Mouse (Mus musculus) liver, embryonic 14.5 days (tissue): ENCODE results near the gene Eml2. TPM values are rescaled to one million over a fixed set of nuclear protein-coding genes. Genes with fewer than 3 reads are reported as not detected.
"Not testable (repeated sequence)": the region's sequence is repeated elsewhere in the genome, so short reads cannot be mapped to it uniquely, and the experiment has no call there.

Source experiments
- ATAC-seq: fragments of 200-750 bp; cut with Nextera tagmentation; 2 replicates; pipeline ENCODE4 v1.8.0; 2017; ENCODE audit warnings: moderate number of reproducible peaks, mild to moderate bottlenecking, moderate library complexity; ENCODE audit not compliant: insufficient read depth
- DNase-seq, 3 experiments: peaks; one replicate each; pipeline ENCODE4 v3.0.0-alpha.2; 2012 to 2013; ENCODE audit warnings: low read depth in 3 of 3, low spot score in 3 of 3
- H3K27ac ChIP-seq: fragments of 300-500 bp; sonication (generic); 2 replicates; pipeline ENCODE4 v1.5.1; 2014; ENCODE audit warnings: moderate library complexity, mild to moderate bottlenecking, control low read depth, inconsistent platforms
- H3K27me3 ChIP-seq: fragments of 300-500 bp; sonication (generic); 2 replicates; pipeline ENCODE4 v1.6.1; 2014; ENCODE audit warnings: mild to moderate bottlenecking, low read length, moderate library complexity; ENCODE audit not compliant: control insufficient read depth, insufficient read depth
- H3K36me3 ChIP-seq: fragments of 300-500 bp; sonication (generic); replicated peaks from 2 replicates; pipeline ENCODE4 v1.6.1; 2014; ENCODE audit warnings: low read depth; ENCODE audit not compliant: control insufficient read depth, insufficient read depth
- H3K4me1 ChIP-seq, 2 experiments: fragments of 200-500 bp in 1 of 2; fragments of 300-500 bp in 1 of 2; sonication (generic) in 1 of 2; replicated peaks; 2 replicates each; pipeline ENCODE4 v1.6.1; 2012 to 2014; ENCODE audit warnings: antibody characterized with exemption in 1 of 2, inconsistent platforms in 1 of 2, low read length in 1 of 2; ENCODE audit not compliant: control insufficient read depth in 2 of 2, insufficient read depth in 2 of 2
- H3K4me2 ChIP-seq: fragments of 300-500 bp; sonication (generic); 2 replicates; pipeline ENCODE4 v1.6.1; 2014; ENCODE audit warnings: low read depth, mild to moderate bottlenecking, control low read depth, moderate library complexity
- H3K4me3 ChIP-seq, 2 experiments: fragments of 200-500 bp in 1 of 2; fragments of 300-500 bp in 1 of 2; sonication (generic) in 1 of 2; 2 replicates each; pipeline ENCODE4 v1.5.1; 2012 to 2014; ENCODE audit warnings: low read depth in 2 of 2, low read length in 2 of 2, mild to moderate bottlenecking in 2 of 2, control low read depth in 1 of 2, inconsistent platforms in 1 of 2, moderate library complexity in 1 of 2; ENCODE audit not compliant: insufficient read depth in 1 of 2
- H3K9ac ChIP-seq: fragments of 300-500 bp; sonication (generic); replicated peaks from 2 replicates; pipeline ENCODE4 v1.6.1; 2014; ENCODE audit warnings: mild to moderate bottlenecking, control low read depth, moderate library complexity
- H3K9me3 ChIP-seq: fragments of 300-500 bp; sonication (generic); 2 replicates; pipeline ENCODE4 v1.6.1; 2016; ENCODE audit warnings: low read length, mixed read lengths; ENCODE audit not compliant: control insufficient read depth
- CTCF ChIP-seq: IDR thresholded peaks from 2 replicates; pipeline ENCODE4 v1.5.1; 2016; ENCODE audit warnings: antibody characterized with exemption, low read depth, control low read depth
- EP300 ChIP-seq: IDR thresholded peaks from 2 replicates; pipeline ENCODE4 v1.6.1; 2016; ENCODE audit warnings: antibody characterized with exemption, low read depth
- WGBS: fragments of 180-500 bp; shearing (Covaris S2); extraction: QIAGEN DNeasy Blood & Tissue Kit; methylation state at CpG from one replicate; pipeline ENCODE4 v1.1.7; 2014; ENCODE audit not compliant: insufficient replicate concordance; 5-methylcytosine and 5-hydroxymethylcytosine counted together
- polyA plus RNA-seq, 2 experiments: library from polyadenylated mRNA; depleted of rRNA in 1 of 2; stranded (reverse) in 1 of 2; unstranded in 1 of 2; fragments of >200 nt; fragmentation: Nextera tagmentation in 1 of 2; extraction: Ambion mirVana in 1 of 2; gene quantifications; 2 replicates each; pipeline versions ENCODE4 v1.2.1 to v1.2.3; 2012 to 2014

The Eml2 gene
- polyA plus RNA-seq, 2 experiments: 0.98 to 7.3 TPM

DNA sequence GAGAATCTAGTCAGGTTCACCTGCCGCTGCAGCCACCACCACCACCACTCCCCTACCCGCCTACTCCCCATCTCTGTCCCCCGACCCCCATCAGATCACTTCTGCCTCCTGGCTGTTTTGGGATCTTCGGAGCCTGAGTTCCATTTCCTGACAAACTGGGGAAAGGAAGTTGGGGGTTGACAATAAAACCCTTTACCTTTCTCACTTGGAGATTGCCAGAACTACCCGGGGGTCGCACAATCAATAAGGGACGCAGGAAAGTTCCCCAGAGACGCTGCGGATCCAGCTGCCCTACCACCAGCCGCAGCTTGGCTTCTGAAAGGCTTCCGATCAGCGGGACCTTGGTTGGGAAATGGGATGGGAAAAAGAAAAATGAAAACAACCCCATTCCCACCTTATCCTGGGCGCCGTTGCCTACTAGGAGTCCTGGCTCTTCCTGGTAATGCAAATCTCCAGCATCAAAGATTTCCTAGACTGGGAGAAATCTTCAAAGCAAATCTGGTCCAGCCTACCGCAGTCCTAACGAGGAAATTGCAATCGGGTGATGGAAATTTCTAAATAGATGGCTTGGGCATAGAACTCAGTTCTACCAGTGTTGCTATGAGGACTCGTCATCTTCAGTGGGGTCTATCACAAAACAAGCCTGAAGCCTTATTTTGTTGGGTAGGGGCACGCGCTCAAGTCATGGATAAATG, 27.9 kb upstream of the Eml2 start:
- Histone ChIP-seq H3K9me3 (no peaks in the 10 kb centered on the region), H3K4me1 (peaks cover 14 to 16% of the 10 kb centered on the region in 2 experiments), H3K27ac (peak overlapping the region; percentile 64), H3K27me3 (no peaks in the 10 kb centered on the region), H3K4me3 (peak overlapping the region; percentile 62 to 77), H3K36me3 (peaks cover 11% of the 10 kb centered on the region), H3K4me2 (peak overlapping the region; percentile 97), H3K9ac (peak overlapping the region; percentile 75)
- WGBS: 8% methylated on average over 20 of the region's 20 CpGs
- TF ChIP-seq CTCF (no peak), EP300 (no peak)
- DNase-seq (no peak), ATAC-seq (no peak)

- TF ChIP-seq CTCF (no peak), EP300 (0 out of 2 replicates have a peak, but pooled peaks have one; percentile 24)
- ATAC-seq (peak; percentile 96), DNase-seq (peak; percentile 99)
- Histone ChIP-seq H3K4me3 (peak within 1 kb of the TSS; percentile 77 to 84), H3K4me1 (peaks cover 14 to 16% of the 10 kb centered on the region in 2 experiments), H3K27me3 (no peaks in the 10 kb centered on the region), H3K27ac (peak within 1 kb of the TSS; percentile 64), H3K36me3 (peaks cover 16% of the 10 kb centered on the region), H3K9me3 (no peaks in the 10 kb centered on the region), H3K9ac (peak within 1 kb of the TSS; percentile 81), H3K4me2 (peak within 1 kb of the TSS; percentile 97)
- WGBS: under 1% methylated on average over 43 of the region's 43 CpGs
Measured at GRCm38 (mm10) chr7:19148875-19149541, 27.2 kb upstream of the Eml2 start, which contains the start of gene Qpctl. TSS of gene Qpctl (minus strand) at chr7:19149291.

GRCm38 (mm10) chr7:19149626-19150025, 26.6 kb upstream of the Eml2 start, which contains the start of gene Snrpd2:
TSS of gene Snrpd2 (plus strand) at chr7:19149722.
- Histone ChIP-seq H3K9ac (peak within 1 kb of the TSS; percentile 81), H3K9me3 (no peaks in the 10 kb centered on the region), H3K4me1 (peaks cover 14 to 16% of the 10 kb centered on the region in 2 experiments), H3K36me3 (peaks cover 17% of the 10 kb centered on the region), H3K4me3 (peak within 1 kb of the TSS; percentile 77 to 84), H3K27ac (peak within 1 kb of the TSS; percentile 64), H3K4me2 (peak within 1 kb of the TSS; percentile 97), H3K27me3 (no peaks in the 10 kb centered on the region)
- ATAC-seq: peak; percentile 87
- peak; percentile 89 to 92 (median 91) for DNase-seq
- WGBS: under 1% methylated on average over 24 of the region's 24 CpGs
- TF ChIP-seq CTCF (no peak), EP300 (no peak)

DNA sequence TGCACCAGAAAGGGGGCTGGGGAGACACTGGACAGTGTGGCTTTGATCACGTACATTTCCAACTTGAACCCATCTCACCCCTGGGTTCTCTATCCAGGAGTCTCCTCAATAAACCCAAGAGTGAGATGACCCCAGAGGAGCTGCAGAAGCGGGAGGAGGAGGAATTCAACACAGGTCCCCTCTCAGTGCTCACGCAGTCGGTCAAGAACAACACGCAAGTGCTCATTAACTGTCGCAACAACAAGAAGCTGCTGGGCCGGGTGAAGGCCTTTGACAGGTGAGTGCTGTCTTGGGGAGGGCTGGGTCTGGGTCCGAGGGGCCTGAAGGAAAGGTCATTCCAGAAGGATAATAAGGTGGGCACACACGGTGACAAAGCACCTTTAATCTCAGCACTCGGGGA, 25.1 kb upstream of the Eml2 start:
- Histone ChIP-seq H3K4me2 (peak overlapping the region; percentile 97), H3K36me3 (peaks cover 17% of the 10 kb centered on the region), H3K4me1 (peaks cover 14 to 16% of the 10 kb centered on the region in 2 experiments)
- H3K4me3 ChIP-seq, ATAC-seq, DNase-seq, H3K9ac ChIP-seq, H3K27me3 ChIP-seq, H3K27ac ChIP-seq, H3K9me3 ChIP-seq: not testable (repeated sequence)
- WGBS: 80% methylated on average over 10 of the region's 10 CpGs

- H3K27ac ChIP-seq: no peak overlapping the region
- H3K4me3 ChIP-seq: no peak overlapping the region
- H3K9me3 ChIP-seq: no peaks in the 10 kb centered on the region
- TF ChIP-seq EP300 (no peak), CTCF (no peak)
- peaks cover 17% of the 10 kb centered on the region for H3K36me3 ChIP-seq
- H3K9ac ChIP-seq: no peak overlapping the region
- 83% methylated on average over 8 of the region's 8 CpGs for WGBS
- ATAC-seq (no peak), DNase-seq (no peak)
- H3K4me2 ChIP-seq: no peak overlapping the region
- H3K4me1 ChIP-seq: peaks cover 7 to 9% of the 10 kb centered on the region in 2 experiments; a peak in 3 of 4 replicates
- H3K27me3 ChIP-seq: peaks cover 7% of the 10 kb centered on the region
Measured at GRCm38 (mm10) chr7:19154796-19155195, 21.4 kb upstream of the Eml2 start.
